Mouse (Mus musculus) lung, adult 2 months (tissue): ENCODE measurements around the gene Mrpl1. TPM values are rescaled to one million over a fixed set of nuclear protein-coding genes. Genes with fewer than 3 reads are reported as not detected.
A peak's percentile ranks its signal among the peaks of the same experiment; 100 is the strongest.

ENCODE experiments used
- DNase-seq: peaks from one replicate; pipeline ENCODE4 v3.0.0; 2022
- H3K4me1 ChIP-seq: fragments of 200-500 bp; 2 replicates; pipeline ENCODE4 v1.6.1; 2011; ENCODE audit warnings: low read length; ENCODE audit not compliant: control insufficient read depth, insufficient read depth
- H3K4me3 ChIP-seq: fragments of 200-500 bp; replicated peaks from 2 replicates; pipeline ENCODE3; 2011; ENCODE audit warnings: low read depth, mild to moderate bottlenecking, control low read depth, low read length; ENCODE audit errors: extremely low read depth
- CTCF ChIP-seq: fragments of 200-500 bp; IDR thresholded peaks from 2 replicates; pipeline ENCODE4 v1.5.1; 2011; ENCODE audit warnings: mild to moderate bottlenecking, low read length, control low read depth; ENCODE audit not compliant: insufficient read depth
- POLR2A ChIP-seq: fragments of 200-500 bp; IDR thresholded peaks from 2 replicates; pipeline ENCODE4 v1.6.1; 2011; ENCODE audit warnings: low read depth, mild to moderate bottlenecking, control low read depth, low read length, borderline replicate concordance; ENCODE audit errors: extremely low read depth
- WGBS: fragments of 180-500 bp; shearing (Covaris S2); methylation state at CpG from one replicate; pipeline ENCODE4 v1.1.7; 2018; 5-methylcytosine and 5-hydroxymethylcytosine counted together
- polyA plus RNA-seq: library from polyadenylated mRNA; depleted of rRNA; stranded (reverse); fragments of >200 nt; gene quantifications from 2 replicates; pipeline ENCODE4 v1.2.3, GENCODE M21; 2012

Gene Mrpl1
- polyA plus RNA-seq, 1 experiment, result 2.0 TPM

GRCm38 (mm10) chr5:96226490-96226889 is 17.2 kb downstream of the Mrpl1 start:
- TF ChIP-seq POLR2A (no peak), CTCF (no peak)
- H3K4me3 ChIP-seq, result no peak overlapping the region
- WGBS, result 95% methylated on average over 8 of the region's 8 CpGs
- DNase-seq, result no peak
- H3K4me1 ChIP-seq, result no peaks in the 10 kb centered on the region

DNA sequence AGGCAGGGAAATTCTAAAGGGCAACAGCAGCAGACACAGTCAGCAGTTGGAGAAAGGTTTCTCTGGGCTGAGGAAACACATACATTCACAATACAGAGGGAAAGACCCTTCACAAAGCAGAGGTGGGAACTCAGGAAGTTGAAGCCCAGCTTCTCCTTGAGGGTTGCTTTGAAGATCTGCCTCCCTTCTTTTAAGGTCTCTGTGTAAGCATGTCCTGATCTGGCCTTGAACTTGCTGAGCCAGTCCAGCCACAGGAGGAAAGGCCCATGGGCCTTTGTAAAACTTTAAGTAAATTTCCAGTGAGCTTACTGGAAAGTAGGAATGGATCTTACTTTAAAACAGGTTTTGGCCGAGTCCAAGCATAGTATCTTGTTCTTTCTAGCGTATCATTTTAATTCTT is 19.7 kb downstream of the Mrpl1 start:
- Histone ChIP-seq H3K4me3 (no peak overlapping the region), H3K4me1 (no peaks in the 10 kb centered on the region)
- DNase-seq, result no peak
- WGBS, result 87% methylated on average over 2 of the region's 2 CpGs
- TF ChIP-seq POLR2A (no peak), CTCF (no peak)

GRCm38 (mm10) chr5:96238797-96239196 is 29.5 kb downstream of the Mrpl1 start:
- Histone ChIP-seq H3K4me1 (peaks cover 2% of the 10 kb centered on the region; the same call in 1 of the 2 replicates), H3K4me3 (no peak overlapping the region)
- DNase-seq, result no peak
- 84% methylated on average over 5 of the region's 5 CpGs for WGBS
- TF ChIP-seq POLR2A (no peak), CTCF (no peak)

- Histone ChIP-seq H3K4me3 (no peak overlapping the region), H3K4me1 (no peaks in the 10 kb centered on the region; the same call in 1 of the 2 replicates)
- TF ChIP-seq POLR2A, result no peak
- TF ChIP-seq CTCF, result no peak
- 51% methylated on average over 1 of the region's 1 CpGs for WGBS
- no peak for DNase-seq
Observed at GRCm38 (mm10) chr5:96240856-96241255, 31.6 kb downstream of the Mrpl1 start.

DNA sequence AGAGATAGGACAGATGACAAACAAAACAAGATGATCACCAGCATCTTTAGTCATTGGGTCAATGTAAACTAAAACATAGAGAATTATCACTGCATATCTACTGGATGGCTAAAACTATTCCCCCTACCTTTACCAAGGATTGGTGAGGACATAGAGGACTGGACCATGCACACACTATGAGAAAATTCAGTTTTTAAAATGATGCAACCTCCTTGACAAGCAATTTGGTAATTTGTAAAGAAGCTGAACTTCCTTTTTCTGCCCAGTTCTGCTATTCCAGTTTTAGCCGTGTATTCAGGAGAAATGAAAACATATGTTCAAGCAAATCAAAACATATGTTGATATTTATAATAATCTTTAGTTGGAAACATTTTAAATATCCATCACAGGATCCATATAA is 35.2 kb downstream of the Mrpl1 start:
- 67% methylated on average over 1 of the region's 1 CpGs for WGBS
- H3K4me3 ChIP-seq, result no peak overlapping the region
- TF ChIP-seq POLR2A (no peak), CTCF (no peak)
- no peaks in the 10 kb centered on the region; the same call in 1 of the 2 replicates for H3K4me1 ChIP-seq
- DNase-seq, result no peak

- TF ChIP-seq POLR2A (no peak), CTCF (no peak)
- H3K4me1 ChIP-seq, result peaks cover 2% of the 10 kb centered on the region; the same call in 1 of the 2 replicates
- 55% methylated on average over 2 of the region's 2 CpGs for WGBS
- no peak overlapping the region for H3K4me3 ChIP-seq
- DNase-seq, result no peak
Observed at GRCm38 (mm10) chr5:96253995-96254394, 44.7 kb downstream of the Mrpl1 start.

GRCm38 (mm10) chr5:96255166-96255565 is 45.9 kb downstream of the Mrpl1 start:
- Histone ChIP-seq H3K4me3 (no peak overlapping the region), H3K4me1 (peaks cover 2% of the 10 kb centered on the region; the same call in 1 of the 2 replicates)
- WGBS, result 92% methylated on average over 3 of the region's 3 CpGs
- DNase-seq, result no peak
- TF ChIP-seq CTCF (no peak), POLR2A (no peak)

GRCm38 (mm10) chr5:96258210-96258609 is 48.9 kb downstream of the Mrpl1 start:
- no peaks in the 10 kb centered on the region for H3K4me1 ChIP-seq
- TF ChIP-seq POLR2A, result no peak
- TF ChIP-seq CTCF, result no peak
- WGBS, result 90% methylated on average over 5 of the region's 5 CpGs

DNA sequence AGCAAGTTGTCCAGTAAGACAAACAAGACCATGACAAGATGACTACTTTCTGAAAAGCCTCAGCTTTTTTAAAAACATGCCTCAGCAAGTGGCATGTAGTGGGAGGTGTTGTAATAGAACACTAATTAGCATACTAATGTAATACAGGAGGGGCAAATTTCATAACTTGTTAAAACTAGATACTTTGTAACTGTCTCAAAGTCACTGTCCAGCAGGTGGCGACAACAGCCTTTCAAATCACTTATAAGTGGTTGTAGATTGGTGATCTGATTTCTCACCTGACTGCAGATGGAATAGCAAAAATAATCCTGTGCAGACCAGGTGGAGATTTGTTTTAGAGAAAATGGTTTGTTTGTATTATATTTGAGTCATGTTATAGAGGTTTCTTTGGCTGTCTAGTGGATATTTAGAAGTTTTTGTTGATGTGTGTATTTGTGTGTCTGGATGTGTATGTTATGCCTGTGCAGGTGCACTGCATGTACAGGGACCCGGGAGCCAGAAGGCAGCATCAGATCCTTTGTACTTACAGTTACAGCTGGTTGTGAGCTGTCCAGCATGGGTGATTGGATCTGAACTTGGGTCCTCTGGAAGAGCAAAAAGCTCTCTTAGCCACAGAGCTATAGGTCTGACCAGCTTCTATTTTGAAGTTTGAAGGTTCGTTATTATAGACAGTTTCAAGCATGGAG is 57.9 kb downstream of the Mrpl1 start:
- peak; percentile 51 for DNase-seq
- Histone ChIP-seq H3K4me3 (no peak overlapping the region), H3K4me1 (no peaks in the 10 kb centered on the region)
- WGBS, result 61% methylated on average over 3 of the region's 3 CpGs
- TF ChIP-seq CTCF (no peak), POLR2A (no peak)

More at GRCm38 (mm10) chr5:96258210-96258609, 48.9 kb downstream of the Mrpl1 start:
- H3K4me3 ChIP-seq, result no peak overlapping the region
- DNase-seq, result no peak

GRCm38 (mm10) chr5:96271070-96271469 is 61.8 kb downstream of the Mrpl1 start:
- H3K4me1 ChIP-seq, result no peaks in the 10 kb centered on the region
- no peak for DNase-seq
- 71% methylated on average over 6 of the region's 6 CpGs for WGBS
- TF ChIP-seq CTCF (no peak), POLR2A (no peak)
- no peak overlapping the region for H3K4me3 ChIP-seq
